Mouse (Mus musculus) myocyte (in vitro differentiated cells): Measurements from ENCODE around the gene Gm28036. TPM values are rescaled to one million over a fixed set of nuclear protein-coding genes. Genes with fewer than 3 reads are reported as not detected.
"Not testable (repeated sequence)": the region's sequence is repeated elsewhere in the genome, so short reads cannot be mapped to it uniquely, and the experiment has no call there.

Experiments used
- H3K27me3 ChIP-seq: one replicate; pipeline ENCODE4 v1.6.1; 2011; ENCODE audit not compliant: control insufficient read depth, insufficient read depth, insufficient read length
- H3K36me3 ChIP-seq: one replicate; pipeline ENCODE4 v1.6.1; 2011; ENCODE audit not compliant: control insufficient read depth, insufficient read depth
- H3K4me2 ChIP-seq: one replicate; pipeline ENCODE4 v1.6.1; 2011; ENCODE audit warnings: low read depth, control low read depth
- H3K4me3 ChIP-seq: one replicate; pipeline ENCODE4 v1.5.1; 2011; ENCODE audit warnings: mild to moderate bottlenecking, control low read depth, moderate library complexity
- H3K79me2 ChIP-seq: one replicate; pipeline ENCODE4 v1.6.1; 2011; ENCODE audit not compliant: control insufficient read depth, insufficient read depth
- H3ac ChIP-seq: one replicate; pipeline ENCODE4 v1.6.1; 2011; ENCODE audit not compliant: control insufficient read depth, insufficient read length
- CEBPB ChIP-seq: IDR thresholded peaks from 2 replicates; pipeline ENCODE4 v1.6.1; 2011; ENCODE audit warnings: mild to moderate bottlenecking, moderate library complexity; ENCODE audit not compliant: poor library complexity, insufficient read depth, severe bottlenecking
- E2F4 ChIP-seq: IDR thresholded peaks from one replicate; pipeline ENCODE4 v1.6.1; 2011; ENCODE audit warnings: mild to moderate bottlenecking, control low read depth, moderate library complexity; ENCODE audit not compliant: insufficient read depth
- MAX ChIP-seq: IDR thresholded peaks from one replicate; pipeline ENCODE4 v1.6.1; 2011; ENCODE audit warnings: low read depth, mild to moderate bottlenecking, control low read depth
- MYOD1 ChIP-seq, 3 experiments: IDR thresholded peaks; one replicate each; pipeline ENCODE4 v1.6.1; 2011; ENCODE audit warnings: control low read depth in 2 of 3, low read depth in 2 of 3, mild to moderate bottlenecking in 2 of 3, moderate library complexity in 1 of 3; ENCODE audit not compliant: insufficient read length in 2 of 3, control insufficient read depth in 1 of 3
- MYOG ChIP-seq, 3 experiments: IDR thresholded peaks; one replicate each; pipeline ENCODE4 v1.6.1; 2011; ENCODE audit warnings: control low read depth in 2 of 3, low read depth in 2 of 3, mild to moderate bottlenecking in 2 of 3; ENCODE audit not compliant: insufficient read length in 2 of 3, control insufficient read depth in 1 of 3, insufficient read depth in 1 of 3
- POLR2A ChIP-seq: IDR thresholded peaks from one replicate; pipeline ENCODE4 v1.6.1; 2011; ENCODE audit warnings: low read depth, mild to moderate bottlenecking, control low read depth, moderate library complexity; ENCODE audit not compliant: insufficient read length
- POLR2AphosphoS2 ChIP-seq: IDR thresholded peaks from one replicate; pipeline ENCODE4 v1.6.1; 2011; ENCODE audit warnings: low read depth, control low read depth; ENCODE audit not compliant: insufficient read length
- REST ChIP-seq: IDR thresholded peaks from one replicate; pipeline ENCODE4 v1.6.1; 2011; ENCODE audit warnings: mild to moderate bottlenecking, control low read depth, moderate library complexity; ENCODE audit not compliant: insufficient read depth, insufficient read length
- SRF ChIP-seq: IDR thresholded peaks from one replicate; pipeline ENCODE4 v1.6.1; 2011; ENCODE audit warnings: low read depth; ENCODE audit not compliant: control insufficient read depth, insufficient read length
- TCF12 ChIP-seq: IDR thresholded peaks from one replicate; pipeline ENCODE4 v1.6.1; 2011; ENCODE audit warnings: mild to moderate bottlenecking, control low read depth; ENCODE audit not compliant: poor library complexity, insufficient read depth, severe bottlenecking
- TCF3 ChIP-seq: IDR thresholded peaks from one replicate; pipeline ENCODE4 v1.6.1; 2011; ENCODE audit warnings: low read depth, control low read depth; ENCODE audit not compliant: insufficient read length
- USF1 ChIP-seq: IDR thresholded peaks from one replicate; pipeline ENCODE4 v1.6.1; 2011; ENCODE audit warnings: low read depth, mild to moderate bottlenecking, control low read depth, moderate library complexity
- polyA plus RNA-seq: library from polyadenylated mRNA; unstranded; fragments of >200 nt; fragmentation: generic; extraction: Trizol; gene quantifications from one replicate; pipeline ENCODE4 v1.2.1, GENCODE M21; 2012; ENCODE audit warnings: missing spikeins

Gm28036 gene
- polyA plus RNA-seq, 1 experiment, result 10.0 TPM

DNA sequence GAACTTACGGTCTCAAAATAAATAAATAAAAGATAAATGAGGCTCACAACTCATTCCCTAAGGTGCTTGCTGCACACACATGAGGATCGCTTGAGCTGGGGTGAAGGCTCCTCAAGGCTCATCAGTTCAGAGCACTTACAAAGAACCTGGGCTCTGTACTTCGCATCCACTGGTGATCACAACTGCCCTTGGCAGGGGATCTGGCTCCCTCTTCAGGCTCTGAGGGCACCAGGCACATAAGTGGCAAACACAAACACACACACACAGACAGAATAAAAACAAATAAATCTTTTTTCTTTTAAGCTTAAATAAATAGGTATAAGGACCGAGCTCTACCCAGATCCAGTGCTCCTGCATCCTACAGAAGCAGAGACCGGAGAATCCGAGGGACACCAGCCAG lies 8.8 kb upstream of the Gm28036 start:
- no peaks in the 10 kb centered on the region for H3K79me2 ChIP-seq
- TF ChIP-seq POLR2A (no peak), SRF (no peak), MYOG (IDR thresholded peaks at IDR 0.05; ENCODE audit: control insufficient read depth in 1 of 3, insufficient read depth in 1 of 3, insufficient read length in 2 of 3, low read depth in 2 of 3) (no peak), E2F4 (no peak), USF1 (no peak), REST (no peak), MAX (no peak), CEBPB (no peak), TCF3 (no peak), MYOD1 (IDR thresholded peaks at IDR 0.05; ENCODE audit: control insufficient read depth in 1 of 3, insufficient read length in 2 of 3, low read depth in 2 of 3) (no peak), POLR2AphosphoS2 (no peak), TCF12 (no peak)
- peaks cover 22% of the 10 kb centered on the region for H3K36me3 ChIP-seq

DNA sequence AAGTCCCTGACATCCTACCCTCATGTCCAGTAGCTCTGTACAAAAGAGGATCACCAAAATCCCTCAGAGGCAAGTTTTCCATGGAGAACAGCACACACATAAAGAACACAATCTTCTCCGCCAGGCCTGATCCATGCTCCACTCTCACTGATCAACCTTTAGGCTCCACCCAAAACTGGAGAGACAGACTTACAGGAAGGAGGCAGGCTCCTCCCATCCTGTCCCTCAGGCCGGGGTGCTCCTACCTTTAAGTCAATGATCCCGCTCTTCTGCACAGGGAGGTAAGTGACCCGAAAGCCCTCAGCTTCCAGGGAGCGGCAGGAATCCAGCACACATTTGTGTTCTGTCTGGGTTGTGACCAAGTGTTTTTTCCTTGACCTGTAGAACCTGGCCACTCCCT lies 7.3 kb upstream of the Gm28036 start:
- Histone ChIP-seq H3K27me3 (no peaks in the 10 kb centered on the region), H3K36me3 (peaks cover 15% of the 10 kb centered on the region), H3K4me2 (no peak overlapping the region), H3K4me3 (no peak overlapping the region), H3K79me2 (no peaks in the 10 kb centered on the region), H3ac (no peak overlapping the region)
- no peak for TF ChIP-seq E2F4
- no peak for TF ChIP-seq MAX
- no peak for TF ChIP-seq POLR2A
- TF ChIP-seq SRF, result no peak
- no peak for TF ChIP-seq POLR2AphosphoS2
- TF ChIP-seq TCF3, result no peak
- TF ChIP-seq CEBPB, result no peak
- no peak for TF ChIP-seq USF1
- no peak for TF ChIP-seq MYOG (IDR thresholded peaks at IDR 0.05; ENCODE audit: control insufficient read depth in 1 of 3, insufficient read depth in 1 of 3, insufficient read length in 2 of 3, low read depth in 2 of 3)
- no peak for TF ChIP-seq TCF12
- no peak for TF ChIP-seq MYOD1 (IDR thresholded peaks at IDR 0.05; ENCODE audit: control insufficient read depth in 1 of 3, insufficient read length in 2 of 3, low read depth in 2 of 3)
- TF ChIP-seq REST, result no peak

More for the DNA sequence above, 8.8 kb upstream of the Gm28036 start:
- Histone ChIP-seq H3K27me3 (no peaks in the 10 kb centered on the region), H3ac (no peak overlapping the region), H3K4me3 (no peak overlapping the region), H3K4me2 (no peak overlapping the region)

DNA sequence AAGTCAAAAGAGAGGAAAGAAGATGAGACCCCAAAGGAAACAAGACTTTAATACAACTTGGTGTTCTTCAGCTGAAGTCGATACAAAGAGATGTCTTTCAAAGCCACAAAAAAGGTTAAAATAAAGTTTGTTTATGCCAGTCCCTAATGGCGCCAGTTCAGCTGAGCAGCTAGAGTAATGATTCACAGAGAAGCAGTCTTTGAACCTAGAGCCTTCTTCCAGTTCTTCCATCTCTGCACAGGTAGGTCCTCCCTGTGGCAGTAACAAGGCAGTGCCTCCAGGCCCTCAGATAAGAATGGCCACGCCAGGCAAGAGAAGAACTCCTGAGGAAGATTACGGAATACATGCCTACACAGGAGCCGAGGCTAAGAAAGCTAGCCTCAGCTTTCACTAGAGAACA lies 3.2 kb downstream of the Gm28036 start:
- no peak overlapping the region for H3K4me2 ChIP-seq
- no peaks in the 10 kb centered on the region for H3K79me2 ChIP-seq
- no peak overlapping the region for H3K4me3 ChIP-seq
- TF ChIP-seq MYOD1 (IDR thresholded peaks at IDR 0.05; ENCODE audit: control insufficient read depth in 1 of 3, insufficient read length in 2 of 3, low read depth in 2 of 3), result no peak
- TF ChIP-seq POLR2A, result no peak
- no peak for TF ChIP-seq POLR2AphosphoS2
- no peak for TF ChIP-seq USF1
- TF ChIP-seq MYOG (IDR thresholded peaks at IDR 0.05; ENCODE audit: control insufficient read depth in 1 of 3, insufficient read depth in 1 of 3, insufficient read length in 2 of 3, low read depth in 2 of 3), result no peak
- no peak for TF ChIP-seq CEBPB
- no peak for TF ChIP-seq MAX
- TF ChIP-seq REST, result no peak
- TF ChIP-seq TCF3, result no peak
- TF ChIP-seq SRF, result no peak
- no peak for TF ChIP-seq E2F4
- TF ChIP-seq TCF12, result no peak
- no peak overlapping the region for H3ac ChIP-seq
- H3K36me3 ChIP-seq, result peaks cover 15% of the 10 kb centered on the region
- no peaks in the 10 kb centered on the region for H3K27me3 ChIP-seq

GRCm38 (mm10) chr2:156119566-156119965 lies 7.3 kb downstream of the Gm28036 start:
- Histone ChIP-seq H3K36me3 (peaks cover 11% of the 10 kb centered on the region), H3K4me2 (no peak overlapping the region), H3K4me3 (no peak overlapping the region), H3ac (no peak overlapping the region), H3K27me3 (no peaks in the 10 kb centered on the region), H3K79me2 (no peaks in the 10 kb centered on the region)
- TF ChIP-seq MAX, result no peak
- no peak for TF ChIP-seq CEBPB
- TF ChIP-seq E2F4, result no peak
- no peak for TF ChIP-seq SRF
- TF ChIP-seq REST, result no peak
- TF ChIP-seq POLR2A, result no peak
- TF ChIP-seq TCF12, result no peak
- TF ChIP-seq USF1, result no peak
- TF ChIP-seq MYOG (IDR thresholded peaks at IDR 0.05; ENCODE audit: control insufficient read depth in 1 of 3, insufficient read depth in 1 of 3, insufficient read length in 2 of 3, low read depth in 2 of 3), result no peak
- no peak for TF ChIP-seq TCF3
- TF ChIP-seq POLR2AphosphoS2, result no peak
- no peak for TF ChIP-seq MYOD1 (IDR thresholded peaks at IDR 0.05; ENCODE audit: control insufficient read depth in 1 of 3, insufficient read length in 2 of 3, low read depth in 2 of 3)

- Histone ChIP-seq H3K4me3 (peak overlapping the region; percentile 92), H3ac (peak overlapping the region; percentile 42), H3K4me2 (peak overlapping the region; percentile 76), H3K79me2 (peaks cover 45% of the 10 kb centered on the region)
- not testable (repeated sequence) for H3K27me3 ChIP-seq, H3K36me3 ChIP-seq
Measured at GRCm38 (mm10) chr2:156112080-156112423, 14.8 kb downstream of the Gm28036 start.
